Mouse (Mus musculus) kidney, embryonic 15.5 days (tissue): ENCODE data around the gene Pbxip1. TPM values are rescaled to one million over a fixed set of nuclear protein-coding genes. Genes with fewer than 3 reads are reported as not detected.

Source experiments
- ATAC-seq: fragments of 200-750 bp; cut with Nextera tagmentation; replicated peaks from 2 replicates; pipeline ENCODE4 v1.8.0; 2017; ENCODE audit warnings: moderate TSS enrichment; ENCODE audit not compliant: low FRiP score
- H3K27ac ChIP-seq: fragments of 300-500 bp; sonication (generic); 2 replicates; pipeline ENCODE4 v1.5.1; 2015; ENCODE audit warnings: mild to moderate bottlenecking, inconsistent platforms
- H3K27me3 ChIP-seq: fragments of 300-500 bp; sonication (generic); 2 replicates; pipeline ENCODE4 v1.6.1; 2015; ENCODE audit warnings: inconsistent platforms
- H3K36me3 ChIP-seq: fragments of 300-500 bp; sonication (generic); 2 replicates; pipeline ENCODE4 v1.6.1; 2015; ENCODE audit warnings: inconsistent platforms
- H3K4me1 ChIP-seq: fragments of 300-500 bp; sonication (generic); 2 replicates; pipeline ENCODE4 v1.6.1; 2015; ENCODE audit warnings: inconsistent platforms
- H3K4me2 ChIP-seq: fragments of 300-500 bp; sonication (generic); 2 replicates; pipeline ENCODE4 v1.6.1; 2015; ENCODE audit warnings: moderate library complexity, mild to moderate bottlenecking, inconsistent platforms
- H3K4me3 ChIP-seq: fragments of 300-500 bp; sonication (generic); replicated peaks from 2 replicates; pipeline ENCODE4 v1.5.1; 2015; ENCODE audit warnings: mild to moderate bottlenecking, inconsistent platforms
- H3K9ac ChIP-seq: fragments of 300-500 bp; sonication (generic); 2 replicates; pipeline ENCODE4 v1.6.1; 2015; ENCODE audit warnings: mild to moderate bottlenecking, inconsistent platforms
- H3K9me3 ChIP-seq: fragments of 300-500 bp; sonication (generic); replicated peaks from 2 replicates; pipeline ENCODE4 v1.6.1; 2016; ENCODE audit warnings: inconsistent platforms
- WGBS: fragments of 180-500 bp; shearing (Covaris S2); methylation state at CpG from one replicate; pipeline ENCODE4 v1.1.7; 2015; ENCODE audit warnings: mixed read lengths; 5-methylcytosine and 5-hydroxymethylcytosine counted together
- polyA plus RNA-seq: library from polyadenylated mRNA; unstranded; fragments of >200 nt; fragmentation: Nextera tagmentation; extraction: Ambion mirVana; gene quantifications from 2 replicates; pipeline ENCODE4 v1.2.1, GENCODE M21; 2015

The Pbxip1 gene
- polyA plus RNA-seq, 1 experiment from 2014 or later = 39.6 TPM

DNA sequence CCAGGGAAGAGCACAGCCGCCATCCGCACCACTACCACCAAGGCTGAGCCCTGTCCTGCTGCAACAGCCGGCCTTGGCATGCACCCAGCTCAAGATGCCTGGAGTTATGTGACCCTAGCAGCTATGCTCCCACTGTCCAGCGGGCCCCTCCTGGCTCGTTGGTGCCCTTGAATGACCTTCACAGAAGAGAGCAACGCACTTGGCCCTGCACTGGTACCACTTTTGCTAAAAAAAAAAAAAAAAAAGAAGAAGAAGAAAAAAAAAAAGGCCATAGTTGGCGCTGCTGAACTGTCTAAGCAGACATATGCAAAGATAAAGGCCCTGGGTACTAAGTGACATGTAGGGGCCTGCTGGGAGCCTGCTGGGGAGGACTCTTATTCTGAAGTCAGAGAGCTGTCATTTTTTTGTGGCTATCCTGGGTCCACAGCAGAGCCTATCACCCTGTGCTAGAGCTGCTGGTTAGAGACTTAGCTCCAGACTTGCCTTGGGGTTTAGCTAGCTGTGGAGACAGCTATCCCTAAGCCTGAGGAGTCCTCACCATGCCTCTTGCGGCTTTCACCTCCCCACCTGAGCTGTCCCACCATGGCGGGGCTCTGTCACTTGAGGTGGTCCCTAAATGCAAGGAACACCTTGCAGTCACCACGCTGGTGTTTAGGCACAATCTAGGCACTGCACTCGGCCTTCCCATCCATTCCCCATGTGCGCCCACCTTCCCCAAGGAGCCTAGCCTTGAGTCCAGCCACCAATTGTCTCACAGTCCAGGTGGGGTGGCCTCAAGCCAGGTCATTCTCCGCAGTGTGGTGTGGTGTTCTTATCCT lies 12.4 kb downstream of the Pbxip1 start:
- no peak overlapping the region for H3K4me2 ChIP-seq
- no peaks in the 10 kb centered on the region for H3K27me3 ChIP-seq
- peak; percentile 19; the same call in 1 of the 2 replicates for ATAC-seq
- no peaks in the 10 kb centered on the region for H3K9me3 ChIP-seq
- peak overlapping the region; percentile 43 for H3K27ac ChIP-seq
- H3K4me1 ChIP-seq = peaks cover 25% of the 10 kb centered on the region
- H3K9ac ChIP-seq = no peak overlapping the region
- H3K4me3 ChIP-seq = no peak overlapping the region
- peaks cover 29% of the 10 kb centered on the region for H3K36me3 ChIP-seq
- WGBS = 56% methylated on average over 13 of the region's 13 CpGs

DNA sequence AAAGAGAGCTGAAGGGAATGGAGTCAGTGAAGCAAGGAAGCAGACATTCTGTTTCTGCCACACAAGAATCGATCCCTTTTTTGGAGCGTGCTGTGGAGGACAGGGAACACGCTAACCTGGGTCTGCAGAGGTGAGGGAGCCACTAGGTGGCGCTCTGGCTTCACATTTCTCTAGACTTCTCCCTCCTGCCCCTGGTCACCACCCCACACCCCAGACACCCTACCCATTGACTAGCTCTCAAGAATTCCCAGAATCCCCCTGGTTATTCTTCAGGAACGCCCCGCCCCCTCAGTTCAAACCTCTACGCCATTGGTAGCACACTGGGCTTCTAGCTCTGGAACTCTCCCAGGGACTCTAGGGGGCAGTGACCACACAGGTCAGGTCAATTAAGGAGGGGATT lies 13.0 kb downstream of the Pbxip1 start:
- Histone ChIP-seq H3K4me1 (peaks cover 28% of the 10 kb centered on the region), H3K4me3 (no peak overlapping the region), H3K27ac (0 out of 2 replicates have a peak overlapping the region, but pooled peaks have one; percentile 43), H3K9me3 (no peaks in the 10 kb centered on the region), H3K4me2 (no peak overlapping the region), H3K9ac (no peak overlapping the region), H3K36me3 (peaks cover 25% of the 10 kb centered on the region), H3K27me3 (no peaks in the 10 kb centered on the region)
- 49% methylated on average over 7 of the region's 7 CpGs for WGBS
- peak; percentile 75 for ATAC-seq

DNA sequence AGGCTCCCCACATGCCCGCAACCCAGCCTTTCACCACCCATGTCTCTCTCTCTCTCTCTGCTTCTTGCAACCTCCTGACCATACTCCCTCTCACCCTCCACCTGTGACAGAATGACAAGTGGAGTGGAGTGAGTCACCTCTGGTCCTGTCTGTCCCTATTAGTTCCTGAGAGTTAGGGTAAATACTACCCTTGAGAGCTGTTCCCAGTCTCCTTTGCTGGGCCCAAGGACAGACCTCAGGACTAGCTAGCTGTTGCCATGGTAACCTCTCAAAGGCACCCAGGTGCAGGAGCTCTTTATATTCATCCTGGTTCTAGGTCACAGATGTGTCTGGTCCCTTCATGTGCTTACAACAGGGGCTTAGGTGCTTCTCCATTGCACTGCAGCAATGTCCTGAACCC lies 15.4 kb downstream of the Pbxip1 start:
- peaks cover 33% of the 10 kb centered on the region for H3K4me1 ChIP-seq
- H3K4me3 ChIP-seq = no peak overlapping the region
- H3K4me2 ChIP-seq = no peak overlapping the region
- H3K27me3 ChIP-seq = no peaks in the 10 kb centered on the region
- WGBS = 83% methylated on average over 1 of the region's 1 CpGs
- ATAC-seq = no peak
- H3K9ac ChIP-seq = 0 out of 2 replicates have a peak overlapping the region, but pooled peaks have one; percentile 10
- peaks cover 4% of the 10 kb centered on the region for H3K36me3 ChIP-seq
- H3K9me3 ChIP-seq = no peaks in the 10 kb centered on the region
- H3K27ac ChIP-seq = no peak overlapping the region

DNA sequence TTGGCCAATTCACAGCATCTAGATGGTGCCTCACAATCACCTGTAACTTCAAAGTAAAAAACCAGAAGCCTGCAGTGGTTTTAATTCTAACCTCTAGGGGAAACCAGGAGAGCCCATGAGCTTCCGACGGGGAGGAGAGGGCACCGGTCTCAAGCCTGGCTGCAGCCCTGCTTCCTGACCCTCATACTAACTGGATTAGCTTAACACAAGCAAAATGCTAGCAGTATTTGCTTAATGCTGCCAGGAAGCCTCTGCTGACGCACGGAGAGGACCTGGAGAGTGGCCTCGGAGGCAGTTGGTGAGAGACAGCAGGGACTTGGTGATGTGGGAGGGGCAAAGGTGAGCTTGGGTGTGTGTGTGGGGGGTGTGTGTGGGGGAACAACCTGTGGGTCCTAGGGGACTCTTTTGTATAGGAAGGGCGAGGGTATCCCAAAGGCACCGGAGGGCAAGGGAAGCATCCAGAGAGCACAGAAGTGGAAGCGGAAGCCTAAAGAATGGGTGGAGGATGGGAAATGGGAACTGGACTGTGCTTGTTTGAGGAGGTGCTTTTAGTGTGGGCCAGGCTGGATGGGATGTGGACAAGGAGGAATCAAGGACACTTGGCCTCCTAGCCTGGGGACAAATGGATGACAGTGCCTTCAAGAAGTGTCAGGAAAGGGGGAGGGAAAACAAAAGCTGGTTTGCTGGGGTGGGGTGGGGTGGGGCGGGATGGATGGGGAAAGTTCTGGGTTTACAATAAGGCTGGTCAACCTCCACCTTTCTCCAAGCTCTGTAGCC lies 18.1 kb downstream of the Pbxip1 start, which contains the start of gene Pmvk:
Pmvk (plus strand) TSS at position 141 of the 777 bp plus-strand sequence.
- no peak within 1 kb of the TSS for H3K4me2 ChIP-seq
- H3K36me3 ChIP-seq = no peaks in the 10 kb centered on the region
- ATAC-seq = no peak
- no peak within 1 kb of the TSS for H3K27ac ChIP-seq
- no peak within 1 kb of the TSS for H3K9ac ChIP-seq
- H3K9me3 ChIP-seq = no peaks in the 10 kb centered on the region
- no peak within 1 kb of the TSS for H3K4me3 ChIP-seq
- H3K27me3 ChIP-seq = no peaks in the 10 kb centered on the region
- H3K4me1 ChIP-seq = peaks cover 33% of the 10 kb centered on the region
- WGBS = 61% methylated on average over 10 of the region's 10 CpGs

DNA sequence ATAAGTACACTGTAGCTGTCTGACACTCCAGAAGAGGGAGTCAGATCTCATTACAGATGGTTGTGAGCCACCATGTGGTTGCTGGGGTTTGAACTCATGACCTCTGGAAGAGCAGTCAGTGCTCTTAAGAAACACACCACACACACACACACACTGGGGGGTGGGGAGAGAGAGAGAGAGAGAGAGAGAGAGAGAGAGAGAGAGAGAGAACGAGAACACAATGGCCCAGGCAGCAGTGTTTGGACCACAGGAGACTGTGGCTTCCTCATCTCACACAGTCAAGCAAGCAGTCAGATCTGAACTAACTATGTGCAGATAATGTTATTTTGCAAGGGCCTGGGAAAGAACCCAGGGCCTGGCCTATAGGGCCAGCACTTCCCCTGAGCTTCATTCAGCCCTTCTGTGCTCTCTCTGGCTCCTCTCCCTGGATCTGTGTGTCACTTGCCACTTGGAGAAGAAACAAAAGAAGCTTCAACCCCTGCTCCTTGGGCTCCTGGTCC lies 19.3 kb downstream of the Pbxip1 start:
- no peak overlapping the region for H3K27ac ChIP-seq
- H3K4me3 ChIP-seq = no peak overlapping the region
- no peaks in the 10 kb centered on the region for H3K27me3 ChIP-seq
- no peak for ATAC-seq
- no peak overlapping the region for H3K9ac ChIP-seq
- H3K4me2 ChIP-seq = no peak overlapping the region
- H3K9me3 ChIP-seq = no peaks in the 10 kb centered on the region
- peaks cover 40% of the 10 kb centered on the region for H3K4me1 ChIP-seq
- WGBS = 82% methylated on average over 1 of the region's 1 CpGs
- no peaks in the 10 kb centered on the region for H3K36me3 ChIP-seq

DNA sequence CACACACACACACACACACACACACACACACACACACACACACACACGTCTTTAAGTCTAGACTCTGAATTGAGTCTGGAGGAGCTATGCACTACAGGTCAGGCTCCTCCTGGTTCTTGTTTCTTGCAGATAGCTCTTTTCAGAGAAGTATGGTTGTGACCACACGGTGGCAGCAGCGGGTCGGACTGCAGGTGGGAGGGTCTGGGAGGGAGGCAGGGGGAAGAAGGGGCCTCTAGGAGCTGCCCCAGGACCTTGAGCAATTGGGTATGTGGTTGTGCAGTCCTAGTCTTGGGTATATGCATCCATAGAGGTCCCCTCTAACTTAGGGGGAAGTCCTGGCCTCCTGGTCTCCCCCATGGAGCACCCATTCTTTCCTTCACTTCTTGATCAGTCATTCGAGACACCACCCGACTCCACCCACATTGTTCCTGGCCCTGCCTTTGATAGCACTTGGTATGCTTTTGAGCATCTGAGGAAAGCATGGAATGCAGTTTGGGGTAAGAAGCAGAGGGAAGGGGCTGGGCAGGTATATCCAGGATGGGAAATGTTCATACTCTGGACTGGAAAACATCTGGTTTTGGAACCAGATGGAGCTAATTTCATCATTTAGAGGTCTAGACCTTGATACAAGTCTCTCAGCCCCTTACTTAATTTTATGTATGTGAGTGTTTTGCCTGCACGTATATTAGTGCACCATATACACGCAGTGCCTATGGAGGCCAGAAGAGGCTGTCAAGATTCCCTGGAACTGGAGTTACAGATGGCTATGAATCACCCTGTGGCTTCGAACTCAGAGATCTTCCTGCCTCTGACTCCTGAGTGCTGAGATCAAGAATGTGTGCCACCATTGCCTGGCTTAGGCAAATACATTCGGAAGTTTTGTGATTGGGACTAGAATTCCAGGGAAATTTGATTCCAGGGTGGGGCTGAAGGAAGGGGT lies 20.5 kb downstream of the Pbxip1 start:
- WGBS = 36% methylated on average over 10 of the region's 10 CpGs
- no peak overlapping the region for H3K27ac ChIP-seq
- 0 out of 2 replicates have a peak, but pooled peaks cover 3% of the 10 kb centered on the region for H3K36me3 ChIP-seq
- ATAC-seq = peak; percentile 27; the same call in 1 of the 2 replicates
- no peaks in the 10 kb centered on the region for H3K9me3 ChIP-seq
- H3K4me2 ChIP-seq = no peak overlapping the region
- H3K27me3 ChIP-seq = no peaks in the 10 kb centered on the region
- no peak overlapping the region for H3K9ac ChIP-seq
- no peak overlapping the region for H3K4me3 ChIP-seq
- peaks cover 31% of the 10 kb centered on the region for H3K4me1 ChIP-seq

DNA sequence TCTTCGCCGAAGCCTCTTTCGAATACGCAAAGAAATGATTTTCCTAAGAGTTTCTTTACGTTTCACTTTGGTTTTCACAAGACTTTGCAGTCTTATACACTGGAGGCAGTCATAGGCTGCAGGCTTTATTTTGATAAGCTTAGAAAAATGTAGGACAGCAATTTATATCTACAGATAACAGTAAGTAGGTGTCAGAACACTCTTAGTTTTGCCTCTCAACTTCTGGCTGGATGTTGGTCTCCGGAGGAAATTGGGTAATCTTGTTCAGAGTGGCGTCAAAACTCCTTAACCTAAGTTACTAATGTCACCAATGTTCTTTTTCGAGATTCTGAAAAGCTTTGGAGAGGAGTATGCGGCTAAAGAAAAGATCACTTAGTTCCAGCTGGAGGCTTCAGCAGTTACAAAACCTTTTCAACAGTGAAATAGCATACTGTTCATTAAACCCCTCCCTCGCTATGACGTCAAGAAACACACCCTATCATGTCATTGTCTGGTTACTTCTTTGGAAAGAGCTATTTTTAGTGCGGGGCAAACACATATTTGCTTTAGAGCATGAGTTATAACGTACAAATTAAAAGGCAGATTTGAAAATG lies 22.0 kb downstream of the Pbxip1 start:
- Histone ChIP-seq H3K27ac (peak overlapping the region; percentile 86), H3K9ac (no peak overlapping the region), H3K27me3 (no peaks in the 10 kb centered on the region), H3K4me2 (peak overlapping the region; percentile 85), H3K36me3 (0 out of 2 replicates have a peak, but pooled peaks cover 5% of the 10 kb centered on the region), H3K4me1 (peaks cover 30% of the 10 kb centered on the region), H3K4me3 (peak overlapping the region; percentile 73), H3K9me3 (no peaks in the 10 kb centered on the region)
- 43% methylated on average over 13 of the region's 13 CpGs for WGBS
- peak; percentile 53; the same call in 1 of the 2 replicates for ATAC-seq

DNA sequence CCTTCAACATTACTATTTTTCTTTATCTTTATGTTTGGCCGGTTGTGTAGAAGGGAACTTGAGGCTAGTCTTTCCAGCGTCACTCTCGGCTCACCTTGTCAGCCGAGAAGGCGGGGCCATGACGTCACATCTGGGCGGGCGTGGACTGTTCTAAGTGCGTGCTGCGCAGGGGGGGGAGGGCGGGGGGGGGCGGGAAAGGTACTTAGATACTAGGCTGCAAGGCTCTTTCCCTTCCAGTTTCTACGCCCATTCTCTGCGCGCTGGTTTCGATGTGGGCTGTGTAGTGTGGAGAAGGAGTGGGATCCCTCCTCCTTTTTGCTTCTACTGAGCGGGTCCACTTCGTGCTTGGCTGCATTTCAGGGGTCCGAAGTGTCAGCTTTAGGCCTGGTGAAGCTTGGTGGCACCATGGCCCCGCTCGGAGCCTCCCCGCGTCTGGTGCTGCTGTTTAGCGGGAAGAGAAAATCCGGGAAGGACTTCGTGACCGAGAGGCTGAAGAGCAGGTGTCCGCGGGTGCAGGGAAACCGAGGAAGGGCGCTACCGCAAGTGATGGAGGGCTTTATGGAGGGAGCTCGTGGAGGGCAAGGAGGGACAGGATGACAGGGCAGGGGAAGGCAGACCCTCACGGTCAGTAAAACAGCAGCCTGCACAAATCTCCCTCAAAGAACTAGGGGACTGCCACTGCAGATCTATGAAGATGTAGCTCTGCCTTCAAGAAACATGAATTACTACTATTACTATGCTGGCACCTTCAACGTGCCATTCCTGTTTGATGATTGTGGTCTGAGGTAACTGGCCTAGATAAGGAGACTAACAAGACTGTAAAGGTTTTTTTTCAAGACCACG lies 22.7 kb downstream of the Pbxip1 start:
- peak overlapping the region; percentile 79 for H3K9ac ChIP-seq
- H3K4me2 ChIP-seq = peak overlapping the region; percentile 85
- H3K9me3 ChIP-seq = no peaks in the 10 kb centered on the region
- peaks cover 30% of the 10 kb centered on the region for H3K4me1 ChIP-seq
- peak; percentile 88 for ATAC-seq
- H3K27me3 ChIP-seq = no peaks in the 10 kb centered on the region
- H3K4me3 ChIP-seq = peak overlapping the region; percentile 73
- peak overlapping the region; percentile 86 for H3K27ac ChIP-seq
- H3K36me3 ChIP-seq = 0 out of 2 replicates have a peak, but pooled peaks cover 6% of the 10 kb centered on the region
- under 1% methylated on average over 35 of the region's 36 CpGs for WGBS

DNA sequence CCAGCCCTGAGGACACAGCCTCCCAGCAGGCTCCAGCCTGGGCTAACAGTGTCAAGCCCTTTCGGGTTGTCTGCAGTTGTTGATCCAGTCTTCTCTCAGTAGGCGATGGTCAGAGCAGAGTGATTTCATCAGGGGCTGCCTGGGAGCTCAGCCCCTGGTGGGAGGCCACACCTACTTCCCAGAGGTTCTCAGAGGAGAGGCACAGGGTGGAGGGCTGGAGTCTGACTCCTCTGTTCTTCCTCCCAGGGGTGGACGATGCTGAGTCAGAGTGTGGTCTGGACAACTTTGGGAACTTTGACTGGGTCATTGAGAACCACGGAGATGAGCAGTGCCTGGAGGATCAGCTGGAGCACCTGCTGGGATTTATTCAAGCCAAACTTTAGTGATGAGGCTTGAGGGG lies 31.8 kb downstream of the Pbxip1 start:
- WGBS = 66% methylated on average over 4 of the region's 4 CpGs
- no peak for ATAC-seq
- Histone ChIP-seq H3K9me3 (no peaks in the 10 kb centered on the region), H3K36me3 (peaks cover 24% of the 10 kb centered on the region), H3K4me2 (no peak overlapping the region), H3K27ac (no peak overlapping the region), H3K4me1 (peaks cover 4% of the 10 kb centered on the region; the same call in 1 of the 2 replicates), H3K4me3 (no peak overlapping the region), H3K27me3 (no peaks in the 10 kb centered on the region), H3K9ac (no peak overlapping the region)

DNA sequence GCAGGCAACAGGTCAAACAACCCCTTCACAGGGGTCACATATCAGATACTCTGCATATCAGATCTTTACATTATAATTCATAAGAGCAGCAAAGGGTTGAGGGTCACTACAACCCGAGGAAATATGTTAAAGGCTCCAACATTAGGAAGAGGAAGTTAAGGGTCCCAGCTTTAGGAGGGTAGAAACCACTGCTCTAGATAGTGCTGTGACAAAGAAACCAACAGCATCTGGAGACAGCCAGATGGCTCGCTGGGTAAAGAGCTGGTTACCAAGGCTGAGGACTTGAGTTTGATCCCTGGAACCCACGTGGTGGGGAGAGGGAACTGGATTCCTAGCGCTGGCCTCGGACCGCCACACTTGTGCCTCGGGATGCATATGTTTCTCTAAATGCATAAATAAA lies 35.8 kb downstream of the Pbxip1 start:
- Histone ChIP-seq H3K9me3 (no peaks in the 10 kb centered on the region), H3K36me3 (peaks cover 18% of the 10 kb centered on the region), H3K9ac (no peak overlapping the region), H3K4me1 (peaks cover 4% of the 10 kb centered on the region; the same call in 1 of the 2 replicates), H3K4me3 (no peak overlapping the region), H3K27ac (no peak overlapping the region), H3K27me3 (no peaks in the 10 kb centered on the region), H3K4me2 (no peak overlapping the region)
- 82% methylated on average over 7 of the region's 7 CpGs for WGBS
- ATAC-seq = no peak
